Mouse (Mus musculus): Measurements from ENCODE around the gene Plvap.

GRCm38 (mm10) chr8:71486136-71486529 lies 25.4 kb downstream of the Plvap start:
- TF ChIP-seq POLR2AphosphoS5 (IDR thresholded peaks at IDR 0.05; ENCODE audit: insufficient replicate concordance, low read depth, low read length) (no peak), CTCF (IDR thresholded peaks at IDR 0.05; ENCODE audit: low read depth, low read length) (no peak), GATA1 (IDR thresholded peaks at IDR 0.05; ENCODE audit: borderline replicate concordance, low read length) (no peak), TAL1 (conservative IDR thresholded peaks at IDR 0.05; ENCODE audit: low read depth, low read length) (no peak), GATA2 (IDR thresholded peaks at IDR 0.05; ENCODE audit: borderline replicate concordance, low read depth, low read length) (no peak)

All from G1E (cell line).